Mouse (Mus musculus): ENCODE data around the gene Glcci1. TPM values are rescaled to one million over a fixed set of nuclear protein-coding genes. Genes with fewer than 3 reads are reported as not detected.
A peak's percentile ranks its signal among the peaks of the same experiment; 100 is the strongest.

Glcci1 gene
- polyA plus RNA-seq, 1 experiment: 12.2 TPM

DNA sequence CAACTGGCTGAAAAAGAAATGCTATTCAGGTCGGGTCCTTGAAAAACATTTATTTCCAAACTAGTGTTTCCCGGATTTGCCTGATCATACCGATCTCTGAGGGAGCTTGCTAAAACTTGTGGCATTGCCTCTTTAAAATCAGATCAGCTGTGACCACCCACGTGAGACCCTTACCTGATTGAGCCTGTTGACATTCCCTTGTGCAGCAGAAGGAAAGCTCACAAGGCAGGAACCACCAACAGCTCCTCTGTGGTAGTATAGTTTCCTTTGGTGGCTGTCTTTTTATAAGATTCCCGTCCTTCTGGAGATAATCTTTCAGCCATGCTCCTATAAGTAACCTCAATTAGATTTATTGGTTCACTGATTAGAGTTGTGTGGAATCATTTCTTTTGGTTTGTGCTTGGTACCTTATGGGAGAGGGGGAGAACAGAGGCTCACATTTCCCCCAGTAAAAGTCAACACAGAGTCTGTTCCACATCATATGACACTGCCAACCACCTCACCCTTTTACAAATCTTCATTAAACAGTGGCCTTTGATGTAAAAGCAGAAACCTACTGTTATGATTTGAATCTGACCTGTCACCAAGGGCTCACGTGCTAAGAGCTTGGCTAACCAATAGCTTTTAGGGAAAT, 12.0 kb upstream of the Glcci1 start:
- no peaks in the 10 kb centered on the region for H3K27me3 ChIP-seq (ENCODE audit: control insufficient read depth, insufficient read depth, low read length)
- H3K4me1 ChIP-seq (ENCODE audit: control insufficient read depth, insufficient read depth, low read length): no peaks in the 10 kb centered on the region
- TF ChIP-seq POLR2A (IDR thresholded peaks at IDR 0.05; ENCODE audit: borderline replicate concordance, insufficient read depth, low read length): no peak
- no peak for TF ChIP-seq CTCF (IDR thresholded peaks at IDR 0.05; ENCODE audit: borderline replicate concordance, insufficient read depth, low read depth, low read length)
- 80% methylated on average over 6 of the region's 6 CpGs for WGBS
- no peak overlapping the region for H3K27ac ChIP-seq (ENCODE audit: insufficient read depth, low read length)
- no peak for DNase-seq
- H3K4me3 ChIP-seq (replicated peaks; ENCODE audit: insufficient read depth, low read depth, low read length): no peak overlapping the region

DNA sequence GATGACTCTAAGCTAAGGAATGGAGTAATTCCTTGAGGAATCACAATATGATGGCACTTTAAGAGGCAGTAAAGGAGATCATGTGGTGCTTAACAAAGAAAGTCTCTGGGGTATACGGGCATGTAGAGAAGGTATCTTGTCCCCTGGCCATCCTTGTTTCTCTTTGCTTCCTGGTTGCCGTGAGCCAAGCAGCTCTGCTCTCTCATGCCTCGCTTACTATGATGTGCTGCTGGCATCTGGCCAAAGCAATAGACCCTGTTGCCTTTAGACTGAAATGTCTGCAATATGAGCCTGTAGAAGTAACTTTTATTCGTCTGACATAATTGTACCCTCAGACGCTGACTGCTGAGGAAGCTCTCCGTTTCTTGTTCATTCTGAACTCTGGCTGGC, 11.5 kb upstream of the Glcci1 start:
- TF ChIP-seq CTCF (IDR thresholded peaks at IDR 0.05; ENCODE audit: borderline replicate concordance, insufficient read depth, low read depth, low read length): no peak
- no peak for TF ChIP-seq POLR2A (IDR thresholded peaks at IDR 0.05; ENCODE audit: borderline replicate concordance, insufficient read depth, low read length)
- Histone ChIP-seq H3K4me3 (replicated peaks; ENCODE audit: insufficient read depth, low read depth, low read length) (no peak overlapping the region), H3K27me3 (ENCODE audit: control insufficient read depth, insufficient read depth, low read length) (no peaks in the 10 kb centered on the region), H3K27ac (ENCODE audit: insufficient read depth, low read length) (no peak overlapping the region), H3K4me1 (ENCODE audit: control insufficient read depth, insufficient read depth, low read length) (no peaks in the 10 kb centered on the region)
- 42% methylated on average over 6 of the region's 6 CpGs for WGBS
- no peak for DNase-seq

DNA sequence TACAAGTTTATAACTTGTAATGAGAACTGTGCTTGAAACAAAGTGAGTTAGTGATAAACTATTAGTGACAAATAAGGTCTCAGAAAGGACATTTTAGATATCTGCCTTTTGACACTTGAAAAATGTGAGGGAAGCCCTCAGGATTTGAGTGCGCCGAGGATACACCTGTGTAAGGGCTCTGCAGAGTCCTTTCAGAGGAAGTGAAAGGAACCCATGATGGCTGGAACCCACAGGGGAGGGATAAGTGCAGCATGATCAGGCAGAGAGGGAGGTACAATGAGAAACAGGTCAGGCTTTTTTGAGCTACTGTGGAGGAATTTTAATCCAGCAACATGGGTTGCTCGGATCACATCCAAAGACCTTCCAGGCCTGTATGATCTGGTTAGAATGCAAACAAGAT, 10.4 kb upstream of the Glcci1 start:
- no peaks in the 10 kb centered on the region for H3K4me1 ChIP-seq (ENCODE audit: control insufficient read depth, insufficient read depth, low read length)
- no peaks in the 10 kb centered on the region for H3K27me3 ChIP-seq (ENCODE audit: control insufficient read depth, insufficient read depth, low read length)
- no peak overlapping the region for H3K4me3 ChIP-seq (replicated peaks; ENCODE audit: insufficient read depth, low read depth, low read length)
- H3K27ac ChIP-seq (ENCODE audit: insufficient read depth, low read length): no peak overlapping the region
- WGBS: 92% methylated on average over 3 of the region's 3 CpGs
- DNase-seq: no peak
- no peak for TF ChIP-seq CTCF (IDR thresholded peaks at IDR 0.05; ENCODE audit: borderline replicate concordance, insufficient read depth, low read depth, low read length)
- TF ChIP-seq POLR2A (IDR thresholded peaks at IDR 0.05; ENCODE audit: borderline replicate concordance, insufficient read depth, low read length): no peak

DNA sequence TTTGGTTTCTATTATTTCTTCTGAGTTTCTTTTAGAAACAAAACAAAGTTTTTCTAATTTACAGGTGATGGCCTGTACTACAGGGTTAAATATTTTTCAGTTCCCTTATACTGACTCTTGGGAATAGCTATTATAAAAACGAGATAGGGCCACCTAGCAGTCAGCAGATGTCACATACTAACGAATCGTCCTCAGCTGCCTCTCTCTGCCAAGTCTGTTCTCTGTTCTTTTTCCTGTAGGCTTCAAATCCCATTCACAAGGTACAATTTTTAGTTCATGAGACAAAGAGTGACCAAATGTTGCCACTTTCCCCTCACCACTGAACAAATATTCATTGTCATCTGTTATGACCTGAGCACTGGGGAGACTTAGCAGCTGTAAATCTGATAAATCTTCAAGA, 5.4 kb upstream of the Glcci1 start:
- peak in 1 of 2 experiments; percentile 23 for DNase-seq
- TF ChIP-seq CTCF (IDR thresholded peaks at IDR 0.05; ENCODE audit: borderline replicate concordance, insufficient read depth, low read depth, low read length): no peak
- TF ChIP-seq POLR2A (IDR thresholded peaks at IDR 0.05; ENCODE audit: borderline replicate concordance, insufficient read depth, low read length): no peak
- Histone ChIP-seq H3K27me3 (ENCODE audit: control insufficient read depth, insufficient read depth, low read length) (no peaks in the 10 kb centered on the region), H3K4me3 (replicated peaks; ENCODE audit: insufficient read depth, low read depth, low read length) (no peak overlapping the region), H3K27ac (ENCODE audit: insufficient read depth, low read length) (no peak overlapping the region), H3K4me1 (ENCODE audit: control insufficient read depth, insufficient read depth, low read length) (0 out of 2 replicates have a peak, but pooled peaks cover 4% of the 10 kb centered on the region)
- 4% methylated on average over 3 of the region's 3 CpGs for whole genome bisulfite sequencing

DNA sequence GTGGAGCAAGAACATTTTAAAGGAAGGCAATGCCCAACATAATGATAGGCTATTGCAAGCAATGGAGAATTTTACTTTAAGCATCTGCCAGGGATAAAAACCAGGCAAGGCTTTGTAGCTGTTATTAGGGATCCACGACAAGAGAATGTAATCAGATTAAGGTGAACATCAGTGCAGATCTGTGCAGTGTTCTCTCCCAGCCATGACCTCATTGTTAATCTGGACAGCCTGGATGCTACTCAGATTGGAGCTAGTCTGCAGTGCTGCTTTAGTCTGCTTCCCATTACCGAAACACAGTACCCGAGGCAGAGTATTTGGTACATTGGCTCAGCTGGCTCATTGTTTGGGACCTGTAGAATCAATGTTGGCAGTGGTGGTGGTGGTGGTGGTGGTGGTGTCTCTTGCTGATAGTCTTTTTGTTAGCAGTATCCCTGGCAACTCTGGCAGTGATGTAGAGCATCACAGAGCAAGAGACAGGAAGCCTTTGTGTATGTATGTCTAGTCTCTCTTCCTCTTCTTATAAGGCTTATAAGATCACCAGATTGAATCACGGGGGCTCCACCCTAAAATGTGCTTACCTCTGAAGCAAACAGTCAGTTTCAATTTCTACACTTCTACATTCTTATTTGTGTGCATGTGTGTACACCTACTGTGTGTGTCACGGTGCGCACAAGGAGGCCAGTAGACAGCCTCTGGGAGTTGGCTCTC, 4.7 kb upstream of the Glcci1 start:
- Histone ChIP-seq H3K4me1 (ENCODE audit: control insufficient read depth, insufficient read depth, low read length) (0 out of 2 replicates have a peak, but pooled peaks cover 4% of the 10 kb centered on the region), H3K4me3 (replicated peaks; ENCODE audit: insufficient read depth, low read depth, low read length) (no peak overlapping the region), H3K27me3 (ENCODE audit: control insufficient read depth, insufficient read depth, low read length) (no peaks in the 10 kb centered on the region), H3K27ac (ENCODE audit: insufficient read depth, low read length) (no peak overlapping the region; the same call in 1 of the 2 replicates)
- no peak for DNase-seq
- WGBS: 79% methylated on average over 6 of the region's 6 CpGs
- TF ChIP-seq CTCF (IDR thresholded peaks at IDR 0.05; ENCODE audit: borderline replicate concordance, insufficient read depth, low read depth, low read length): no peak
- TF ChIP-seq POLR2A (IDR thresholded peaks at IDR 0.05; ENCODE audit: borderline replicate concordance, insufficient read depth, low read length): no peak

DNA sequence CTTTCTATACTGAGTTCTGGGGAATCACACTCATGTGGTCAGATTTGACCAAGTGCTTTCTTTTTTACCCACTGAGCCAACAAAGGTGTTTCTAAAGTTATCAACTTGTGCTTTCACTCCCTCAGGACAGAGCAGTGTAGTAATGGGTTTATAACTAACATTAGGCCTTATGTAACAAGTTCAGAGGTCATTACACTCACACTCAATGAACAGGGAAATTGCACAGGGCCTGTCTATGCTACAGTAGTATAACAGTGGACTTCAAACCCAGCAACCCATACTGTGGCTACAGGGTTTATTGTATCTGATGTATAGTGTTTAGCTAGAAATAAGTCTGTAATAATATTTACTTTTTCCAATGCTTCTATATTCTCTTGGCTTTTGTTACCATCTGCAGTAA, 2.8 kb upstream of the Glcci1 start:
- H3K27me3 ChIP-seq (ENCODE audit: control insufficient read depth, insufficient read depth, low read length): no peaks in the 10 kb centered on the region
- no peak overlapping the region for H3K4me3 ChIP-seq (replicated peaks; ENCODE audit: insufficient read depth, low read depth, low read length)
- 0 out of 2 replicates have a peak, but pooled peaks cover 4% of the 10 kb centered on the region for H3K4me1 ChIP-seq (ENCODE audit: control insufficient read depth, insufficient read depth, low read length)
- H3K27ac ChIP-seq (ENCODE audit: insufficient read depth, low read length): no peak overlapping the region
- TF ChIP-seq CTCF (IDR thresholded peaks at IDR 0.05; ENCODE audit: borderline replicate concordance, insufficient read depth, low read depth, low read length): no peak
- no peak for TF ChIP-seq POLR2A (IDR thresholded peaks at IDR 0.05; ENCODE audit: borderline replicate concordance, insufficient read depth, low read length)
- no peak for DNase-seq

DNA sequence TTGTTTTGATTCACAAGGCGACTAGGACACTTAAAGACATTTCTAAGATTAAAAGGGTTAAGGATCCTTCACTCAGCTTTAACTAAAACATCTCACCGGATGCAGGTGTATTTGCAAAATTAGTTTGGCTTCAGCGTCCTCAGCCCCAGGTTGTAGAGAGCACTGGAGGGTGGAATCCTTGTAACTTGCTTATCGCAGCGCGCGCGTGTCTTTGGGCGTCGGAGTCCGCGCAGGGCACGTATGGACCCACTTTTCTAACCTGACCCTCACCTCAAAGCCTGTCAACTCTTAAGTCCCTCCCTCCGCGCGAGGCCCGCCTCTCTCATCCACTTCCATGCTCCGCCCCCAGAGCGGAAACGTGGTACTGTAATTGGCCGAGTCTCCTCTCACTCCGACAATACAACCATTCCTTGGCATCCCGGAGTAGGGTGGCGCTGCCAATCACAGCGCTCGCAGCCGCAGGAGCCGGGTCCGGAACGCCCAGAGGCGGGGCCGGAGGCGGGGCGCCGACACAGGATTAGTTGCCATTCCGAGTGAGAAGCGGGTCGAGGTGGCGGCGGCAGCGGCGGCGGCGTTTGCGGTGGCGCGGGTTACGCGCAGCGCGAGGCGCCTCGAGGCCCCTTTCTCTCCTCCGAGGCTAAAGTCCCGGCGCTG, 390 bp upstream of the Glcci1 start:
- WGBS: 1% methylated on average over 55 of the region's 56 CpGs
- TF ChIP-seq CTCF (IDR thresholded peaks at IDR 0.05; ENCODE audit: borderline replicate concordance, insufficient read depth, low read depth, low read length) (no peak), POLR2A (IDR thresholded peaks at IDR 0.05; ENCODE audit: borderline replicate concordance, insufficient read depth, low read length) (peak; percentile 84)
- H3K4me3 ChIP-seq (replicated peaks; ENCODE audit: insufficient read depth, low read depth, low read length): peak overlapping the region; percentile 87
- H3K27me3 ChIP-seq (ENCODE audit: control insufficient read depth, insufficient read depth, low read length): no peaks in the 10 kb centered on the region
- peaks cover 4% of the 10 kb centered on the region; the same call in 1 of the 2 replicates for H3K4me1 ChIP-seq (ENCODE audit: control insufficient read depth, insufficient read depth, low read length)
- DNase-seq: peak; percentile 99 to 100
- H3K27ac ChIP-seq (ENCODE audit: insufficient read depth, low read length): peak overlapping the region; percentile 99
